Mouse (Mus musculus) midbrain, embryonic 13.5 days (tissue): Measurements from ENCODE around the gene Bod1. TPM values are rescaled to one million over a fixed set of nuclear protein-coding genes. Genes with fewer than 3 reads are reported as not detected.

ENCODE experiments used
- ATAC-seq: fragments of 200-750 bp; cut with Nextera tagmentation; 2 replicates; pipeline ENCODE4 v1.8.0; 2017; ENCODE audit warnings: mild to moderate bottlenecking, moderate TSS enrichment, moderate library complexity
- H3K27ac ChIP-seq: fragments of 300-500 bp; sonication (generic); 2 replicates; pipeline ENCODE4 v1.5.1; 2015; ENCODE audit warnings: inconsistent platforms, mild to moderate bottlenecking, moderate library complexity
- H3K27me3 ChIP-seq: fragments of 300-500 bp; sonication (generic); 2 replicates; pipeline ENCODE4 v1.6.1; 2015; ENCODE audit warnings: mild to moderate bottlenecking, inconsistent platforms
- H3K36me3 ChIP-seq: fragments of 300-500 bp; sonication (generic); 2 replicates; pipeline ENCODE4 v1.6.1; 2015; ENCODE audit warnings: mild to moderate bottlenecking, inconsistent platforms
- H3K4me1 ChIP-seq: fragments of 300-500 bp; sonication (generic); replicated peaks from 2 replicates; pipeline ENCODE4 v1.6.1; 2015; ENCODE audit warnings: inconsistent platforms
- H3K4me2 ChIP-seq: fragments of 300-500 bp; sonication (generic); replicated peaks from 2 replicates; pipeline ENCODE4 v1.6.1; 2015; ENCODE audit warnings: moderate library complexity, mild to moderate bottlenecking, inconsistent platforms
- H3K4me3 ChIP-seq: fragments of 300-500 bp; sonication (generic); replicated peaks from 2 replicates; pipeline ENCODE4 v1.5.1; 2015; ENCODE audit warnings: mild to moderate bottlenecking, inconsistent platforms
- H3K9ac ChIP-seq: fragments of 300-500 bp; sonication (generic); replicated peaks from 2 replicates; pipeline ENCODE4 v1.6.1; 2015; ENCODE audit warnings: mild to moderate bottlenecking, inconsistent platforms
- H3K9me3 ChIP-seq: fragments of 300-500 bp; sonication (generic); 2 replicates; pipeline ENCODE4 v1.6.1; 2016; ENCODE audit warnings: mild to moderate bottlenecking, inconsistent platforms
- WGBS: fragments of 180-500 bp; shearing (Covaris S2); methylation state at CpG from one replicate; pipeline ENCODE4 v1.1.7; 2015; 5-methylcytosine and 5-hydroxymethylcytosine counted together
- polyA plus RNA-seq: library from polyadenylated mRNA; unstranded; fragments of >200 nt; fragmentation: Nextera tagmentation; extraction: Ambion mirVana; gene quantifications from 2 replicates; pipeline ENCODE4 v1.2.1, GENCODE M21; 2015

Bod1 gene
- polyA plus RNA-seq, result 153 and 163 TPM in 2 replicates

DNA sequence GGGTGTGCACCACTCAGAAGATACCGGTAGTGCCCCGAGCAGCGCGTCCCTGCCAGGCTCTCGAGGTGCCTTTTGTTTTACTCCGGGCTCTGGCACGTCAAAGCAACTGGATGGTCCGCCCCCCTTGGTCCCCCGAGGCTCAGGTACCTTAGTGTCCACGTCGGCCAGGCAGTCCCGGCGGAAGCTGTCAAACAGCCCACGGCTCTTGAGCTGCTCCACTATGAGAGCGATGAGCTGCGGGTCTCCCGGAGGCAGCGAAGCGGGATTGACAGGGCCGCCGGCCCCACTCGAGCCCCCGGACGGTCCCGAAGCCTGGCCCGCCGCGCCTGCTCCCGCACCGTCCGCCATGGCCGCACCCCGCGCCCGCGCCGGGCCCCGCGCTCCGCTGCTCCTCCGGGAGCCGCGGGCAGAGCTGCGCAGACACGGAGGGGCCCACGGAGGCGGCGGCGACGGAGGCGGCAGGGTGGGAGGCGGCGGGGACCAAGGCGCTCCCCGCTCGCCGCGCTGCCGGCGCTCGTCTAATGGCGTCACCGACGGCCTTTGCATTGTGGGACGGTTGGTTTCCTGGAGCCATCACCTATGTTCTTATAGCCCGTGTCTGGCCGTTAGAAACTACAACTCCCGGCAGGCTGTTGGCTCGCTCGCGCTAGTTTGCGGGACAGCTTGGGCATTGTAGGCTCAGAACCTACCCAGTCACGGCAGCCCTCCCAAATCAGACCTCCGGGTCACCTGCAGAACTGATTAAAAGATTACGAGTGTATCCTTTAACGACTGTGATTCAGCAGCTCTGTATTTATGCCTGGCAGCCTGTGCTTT is at the start of gene Bod1:
TSS of gene Bod1 (minus strand) at position 532 of the 816 bp plus-strand sequence.
- H3K36me3 ChIP-seq, result peaks cover 34% of the 10 kb centered on the region
- peak within 1 kb of the TSS; percentile 68 for H3K4me2 ChIP-seq
- H3K4me1 ChIP-seq, result peaks cover 30% of the 10 kb centered on the region
- H3K9me3 ChIP-seq, result no peaks in the 10 kb centered on the region
- ATAC-seq, result peak; percentile 97
- H3K27me3 ChIP-seq, result no peaks in the 10 kb centered on the region
- peak within 1 kb of the TSS; percentile 75 for H3K27ac ChIP-seq
- WGBS, result under 1% methylated on average over 69 of the region's 76 CpGs
- peak within 1 kb of the TSS; percentile 96 for H3K9ac ChIP-seq
- peak within 1 kb of the TSS; percentile 94 for H3K4me3 ChIP-seq

DNA sequence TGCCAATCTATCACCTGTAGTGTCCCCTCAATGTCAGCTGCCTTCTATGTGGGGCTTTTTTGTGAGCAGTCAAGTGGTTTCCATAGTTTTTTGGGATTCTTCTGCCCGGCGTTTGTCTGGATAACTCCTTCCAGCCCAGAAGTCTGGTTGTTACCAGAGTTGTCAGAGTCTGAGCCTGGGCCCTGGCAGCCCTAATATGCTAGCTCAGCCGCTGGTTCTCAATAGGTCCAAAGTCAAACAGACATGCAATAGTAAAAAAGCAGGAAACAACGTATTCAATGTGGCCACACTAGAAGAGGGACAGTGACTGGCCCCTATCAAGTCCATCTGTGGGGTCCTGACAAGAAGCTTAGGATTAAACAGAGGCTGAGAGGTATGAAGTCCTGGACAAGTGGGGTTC is 47.4 kb upstream of the Bod1 start:
- no peaks in the 10 kb centered on the region for H3K36me3 ChIP-seq
- ATAC-seq, result no peak
- no peak overlapping the region for H3K9ac ChIP-seq
- H3K4me1 ChIP-seq, result peaks cover 4% of the 10 kb centered on the region
- WGBS, result 89% methylated on average over 4 of the region's 4 CpGs
- no peak overlapping the region for H3K4me2 ChIP-seq
- no peak overlapping the region for H3K27ac ChIP-seq
- H3K4me3 ChIP-seq, result no peak overlapping the region
- H3K9me3 ChIP-seq, result no peaks in the 10 kb centered on the region
- no peaks in the 10 kb centered on the region for H3K27me3 ChIP-seq

DNA sequence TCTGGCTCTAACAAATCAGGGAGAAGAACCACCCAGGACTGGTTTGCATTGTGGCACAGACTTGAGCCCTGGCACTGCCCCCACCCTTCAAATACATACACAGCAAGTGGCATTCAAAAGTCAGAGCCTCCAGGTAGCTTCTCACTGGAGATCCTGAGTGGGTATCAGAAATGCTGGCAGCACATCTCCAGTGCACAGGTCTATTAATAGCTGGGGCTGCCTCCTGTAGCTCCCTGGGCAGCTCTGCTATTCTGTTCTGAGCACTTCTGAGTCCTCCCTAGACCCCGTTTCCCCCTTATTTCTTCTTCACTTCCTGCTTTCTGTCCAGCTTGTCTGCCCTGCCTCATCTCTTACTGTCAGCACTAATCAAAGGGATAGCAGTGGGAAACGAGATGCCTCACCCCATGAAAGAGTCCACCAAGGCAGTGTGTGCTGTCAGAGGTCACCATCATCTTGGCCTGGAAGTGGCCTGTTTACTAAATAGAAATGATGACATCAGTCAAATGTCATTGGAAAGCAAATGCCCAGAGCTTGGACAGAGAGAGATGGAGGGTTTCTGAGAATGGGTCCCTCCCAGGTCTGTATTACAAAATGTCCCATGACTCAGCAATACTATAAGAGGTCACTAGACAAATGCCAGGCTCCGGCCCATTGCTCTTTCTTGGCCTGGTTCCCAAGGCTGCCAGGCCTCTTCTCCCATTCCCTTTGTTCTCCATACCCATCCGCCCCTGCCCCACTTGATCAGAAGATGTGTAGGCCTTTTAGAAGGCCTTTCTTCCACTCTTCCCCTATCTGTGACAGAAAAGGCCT is 46.4 kb upstream of the Bod1 start:
- Histone ChIP-seq H3K9me3 (no peaks in the 10 kb centered on the region), H3K9ac (no peak overlapping the region), H3K36me3 (no peaks in the 10 kb centered on the region), H3K4me1 (peaks cover 13% of the 10 kb centered on the region), H3K4me3 (no peak overlapping the region), H3K27me3 (no peaks in the 10 kb centered on the region), H3K4me2 (no peak overlapping the region), H3K27ac (no peak overlapping the region)
- ATAC-seq, result no peak
- 73% methylated on average over 4 of the region's 4 CpGs for WGBS

DNA sequence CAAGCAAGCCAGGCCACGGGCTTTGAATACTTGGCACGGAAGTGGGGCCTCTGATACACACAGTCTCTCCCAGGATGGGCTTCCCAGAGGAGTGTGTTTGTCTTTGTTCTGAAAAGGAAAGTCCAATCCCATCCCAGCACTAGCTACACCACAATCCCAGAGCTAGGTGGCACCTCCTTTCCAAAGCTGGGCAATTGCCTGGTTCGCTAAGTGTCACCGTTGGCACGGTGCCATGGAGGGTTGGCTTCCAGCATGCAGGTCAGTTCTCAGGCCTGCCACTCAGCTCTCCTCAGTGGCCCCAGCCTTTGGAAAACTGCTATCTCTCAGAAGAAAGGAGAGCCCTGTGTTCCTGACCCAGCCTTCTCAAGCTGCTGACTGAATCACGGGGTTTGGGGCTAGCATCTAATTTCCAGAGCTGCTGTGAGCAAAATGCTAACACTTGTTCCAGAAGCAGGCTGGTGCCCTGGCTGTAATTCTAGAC is 42.0 kb upstream of the Bod1 start:
- Histone ChIP-seq H3K4me2 (no peak overlapping the region), H3K9me3 (no peaks in the 10 kb centered on the region), H3K9ac (no peak overlapping the region), H3K36me3 (no peaks in the 10 kb centered on the region), H3K27me3 (no peaks in the 10 kb centered on the region), H3K4me3 (no peak overlapping the region), H3K4me1 (peaks cover 20% of the 10 kb centered on the region), H3K27ac (peak overlapping the region; percentile 61)
- WGBS, result 65% methylated on average over 6 of the region's 6 CpGs
- peak; percentile 88 for ATAC-seq

DNA sequence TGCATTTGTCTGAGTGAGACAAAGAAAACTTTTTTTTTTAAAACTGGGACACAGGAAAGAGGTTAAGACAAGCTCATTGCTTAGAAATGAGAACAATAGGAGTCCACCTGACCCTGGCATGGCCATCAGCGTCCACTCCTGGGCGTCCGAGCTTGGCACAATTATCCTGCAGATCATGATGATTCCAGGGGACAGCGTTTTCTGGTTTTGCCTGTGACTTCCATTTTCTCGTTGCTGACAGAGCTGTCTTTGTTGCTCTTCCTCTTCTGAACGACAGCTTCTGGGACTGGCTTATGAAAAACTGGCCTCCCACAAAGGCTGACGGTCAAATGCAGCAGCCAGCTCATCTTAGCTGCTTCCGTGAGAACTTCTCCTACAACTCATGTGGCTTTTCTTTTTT is 41.4 kb upstream of the Bod1 start:
- Histone ChIP-seq H3K4me1 (peaks cover 20% of the 10 kb centered on the region), H3K36me3 (no peaks in the 10 kb centered on the region), H3K9ac (peak overlapping the region; percentile 2; the same call in 1 of the 2 replicates), H3K4me3 (no peak overlapping the region), H3K4me2 (no peak overlapping the region), H3K27ac (peak overlapping the region; percentile 61; the same call in 1 of the 2 replicates), H3K9me3 (peaks cover under 1% of the 10 kb centered on the region), H3K27me3 (no peaks in the 10 kb centered on the region)
- WGBS, result 25% methylated on average over 8 of the region's 8 CpGs
- ATAC-seq, result 0 out of 2 replicates have a peak, but pooled peaks have one; percentile 25

DNA sequence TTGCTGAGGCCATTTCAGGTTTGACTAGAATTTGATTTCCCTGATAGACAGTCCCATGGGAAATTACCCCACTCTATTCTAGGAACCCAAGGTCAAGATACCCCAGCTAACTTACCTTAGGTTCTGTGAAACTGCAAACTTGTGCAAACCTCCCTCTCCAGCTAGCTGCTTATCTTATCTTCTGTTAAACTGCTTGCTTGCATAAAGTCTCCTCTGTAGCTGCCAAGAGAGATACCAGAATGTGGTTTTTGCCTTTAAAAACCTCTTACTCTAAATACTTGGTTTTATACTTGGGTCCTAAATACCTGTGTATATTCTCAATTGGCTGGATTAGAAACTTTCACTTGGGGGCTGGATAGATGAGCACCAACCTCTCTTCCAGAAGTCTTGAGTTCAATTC is 36.1 kb upstream of the Bod1 start:
- Histone ChIP-seq H3K27ac (no peak overlapping the region), H3K36me3 (no peaks in the 10 kb centered on the region)
- ATAC-seq, result no peak

DNA sequence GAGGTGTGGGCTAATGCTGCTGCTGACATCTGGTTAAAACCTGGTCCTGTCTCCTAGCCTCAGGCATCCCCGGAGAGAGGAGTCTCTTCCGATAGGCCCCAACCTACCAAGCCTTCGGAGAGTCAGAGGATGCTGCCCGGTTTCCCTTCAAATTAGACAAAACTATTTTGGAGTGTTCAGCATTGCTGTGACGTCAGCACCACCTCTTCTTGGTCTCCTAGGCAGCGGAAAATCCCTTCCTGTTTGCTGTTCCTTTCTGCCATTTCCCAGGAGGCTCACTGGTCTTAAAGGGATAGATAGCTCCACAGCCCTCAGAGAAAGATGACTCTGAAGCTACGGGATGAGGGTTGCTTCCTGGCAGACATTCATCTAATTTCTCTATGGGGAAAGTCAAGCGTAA is 31.5 kb upstream of the Bod1 start:
- no peaks in the 10 kb centered on the region for H3K36me3 ChIP-seq
- peaks cover 11% of the 10 kb centered on the region for H3K9me3 ChIP-seq
- WGBS, result 76% methylated on average over 8 of the region's 8 CpGs
- ATAC-seq, result no peak
- H3K4me1 ChIP-seq, result no peaks in the 10 kb centered on the region
- no peak overlapping the region for H3K4me3 ChIP-seq
- no peak overlapping the region for H3K27ac ChIP-seq
- H3K9ac ChIP-seq, result no peak overlapping the region
- no peaks in the 10 kb centered on the region for H3K27me3 ChIP-seq
- no peak overlapping the region for H3K4me2 ChIP-seq

More for the DNA sequence above, 36.1 kb upstream of the Bod1 start:
- H3K4me1 ChIP-seq, result peaks cover 3% of the 10 kb centered on the region
- H3K9ac ChIP-seq, result no peak overlapping the region
- peaks cover 11% of the 10 kb centered on the region for H3K9me3 ChIP-seq
- no peaks in the 10 kb centered on the region for H3K27me3 ChIP-seq
- no peak overlapping the region for H3K4me3 ChIP-seq
- no peak overlapping the region for H3K4me2 ChIP-seq

DNA sequence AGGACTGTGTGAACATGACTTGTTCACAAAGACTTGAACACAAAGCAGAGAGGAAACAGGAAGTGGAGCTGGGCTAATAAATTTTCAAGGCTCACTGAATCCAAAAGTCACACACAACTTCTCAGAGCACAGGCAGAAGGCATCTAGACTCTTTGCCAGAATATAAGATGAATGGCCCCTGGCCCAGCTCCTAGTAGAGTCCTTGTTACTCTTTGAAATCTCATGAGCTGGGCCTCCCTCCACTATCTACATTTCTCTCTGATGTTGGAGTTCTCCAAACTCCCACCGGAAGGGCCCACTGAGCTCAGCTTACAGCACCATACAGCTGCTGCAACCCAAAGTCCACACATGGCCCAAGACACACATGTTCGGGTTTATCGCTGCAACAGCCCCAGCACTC is 30.2 kb upstream of the Bod1 start:
- WGBS, result 96% methylated on average over 3 of the region's 3 CpGs
- H3K9ac ChIP-seq, result no peak overlapping the region
- H3K27ac ChIP-seq, result no peak overlapping the region
- H3K4me2 ChIP-seq, result no peak overlapping the region
- no peaks in the 10 kb centered on the region for H3K9me3 ChIP-seq
- ATAC-seq, result no peak
- H3K36me3 ChIP-seq, result no peaks in the 10 kb centered on the region
- no peaks in the 10 kb centered on the region for H3K27me3 ChIP-seq
- H3K4me3 ChIP-seq, result no peak overlapping the region
- H3K4me1 ChIP-seq, result no peaks in the 10 kb centered on the region

DNA sequence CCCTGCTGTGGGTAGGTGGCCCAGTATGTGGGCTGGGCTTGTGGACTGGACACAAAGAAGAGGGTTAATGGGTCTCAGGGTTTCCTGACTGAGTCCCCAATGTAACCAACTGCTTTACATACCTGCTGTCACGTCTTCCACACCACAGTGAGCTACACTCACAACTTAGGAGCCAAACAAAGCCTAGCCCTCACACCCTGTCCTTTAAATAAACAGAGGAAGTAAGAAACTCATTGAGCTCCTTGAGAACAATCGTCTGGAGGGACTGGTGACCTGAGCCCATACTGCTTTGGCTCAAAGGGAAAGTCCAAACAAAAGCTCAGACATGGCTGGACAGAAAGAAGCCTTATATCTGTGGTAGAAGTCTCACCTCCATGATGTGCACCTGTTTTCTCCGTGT is 27.8 kb upstream of the Bod1 start:
- ATAC-seq, result no peak

DNA sequence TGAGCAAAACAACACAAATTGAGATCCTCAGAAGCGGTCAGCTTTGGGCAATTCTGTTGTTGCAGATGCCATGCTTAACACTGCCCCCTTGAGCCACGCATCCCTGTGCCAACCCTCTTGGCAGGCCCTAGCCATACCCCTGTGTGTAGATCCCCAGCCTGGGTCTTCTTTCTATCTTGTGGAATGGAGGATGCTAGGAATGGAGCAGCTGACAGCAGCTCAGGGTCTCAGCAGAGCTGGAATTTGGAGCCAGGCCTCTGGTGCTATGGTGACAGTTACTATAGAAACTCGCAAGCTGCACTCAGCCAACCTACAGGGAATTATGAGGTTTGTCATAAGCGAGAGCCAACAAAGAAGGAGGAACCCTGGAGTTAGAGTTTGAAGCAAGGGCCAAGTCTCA is 23.1 kb upstream of the Bod1 start:
- H3K9ac ChIP-seq, result no peak overlapping the region
- H3K4me3 ChIP-seq, result no peak overlapping the region
- 0 out of 2 replicates have a peak overlapping the region, but pooled peaks have one; percentile 6 for H3K4me2 ChIP-seq

More for the DNA sequence above, 27.8 kb upstream of the Bod1 start:
- Histone ChIP-seq H3K4me3 (no peak overlapping the region), H3K27ac (no peak overlapping the region), H3K36me3 (no peaks in the 10 kb centered on the region), H3K4me1 (peaks cover 10% of the 10 kb centered on the region), H3K9ac (no peak overlapping the region), H3K4me2 (no peak overlapping the region), H3K9me3 (no peaks in the 10 kb centered on the region), H3K27me3 (no peaks in the 10 kb centered on the region)
- WGBS, result 66% methylated on average over 3 of the region's 3 CpGs

DNA sequence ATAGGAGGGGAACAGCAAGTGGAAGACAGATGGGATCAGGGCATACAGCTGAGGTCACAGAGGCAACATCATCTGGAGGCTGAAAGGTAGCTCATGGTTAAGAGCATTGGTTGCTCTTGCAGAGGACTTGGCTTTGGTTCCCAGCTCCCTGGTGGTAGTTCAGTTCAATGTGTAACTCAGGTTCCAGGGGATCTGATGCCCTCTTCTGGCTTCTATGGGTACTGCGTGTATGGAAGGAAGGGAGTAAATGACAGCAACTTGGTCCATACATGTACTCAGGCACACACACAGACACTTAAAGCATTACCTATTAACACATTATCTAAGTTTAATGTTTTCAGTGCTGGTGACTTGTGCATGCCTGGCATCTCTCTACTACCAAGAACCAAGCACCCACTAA is 22.4 kb upstream of the Bod1 start:
- H3K27ac ChIP-seq, result peak overlapping the region; percentile 78
- ATAC-seq, result no peak

More for the DNA sequence above, 23.1 kb upstream of the Bod1 start:
- H3K27me3 ChIP-seq, result no peaks in the 10 kb centered on the region
- 63% methylated on average over 4 of the region's 4 CpGs for whole genome bisulfite sequencing
- peak overlapping the region; percentile 78 for H3K27ac ChIP-seq
- peak; percentile 87 for ATAC-seq
- no peaks in the 10 kb centered on the region for H3K9me3 ChIP-seq
- peaks cover 11% of the 10 kb centered on the region for H3K4me1 ChIP-seq
- H3K36me3 ChIP-seq, result no peaks in the 10 kb centered on the region

DNA sequence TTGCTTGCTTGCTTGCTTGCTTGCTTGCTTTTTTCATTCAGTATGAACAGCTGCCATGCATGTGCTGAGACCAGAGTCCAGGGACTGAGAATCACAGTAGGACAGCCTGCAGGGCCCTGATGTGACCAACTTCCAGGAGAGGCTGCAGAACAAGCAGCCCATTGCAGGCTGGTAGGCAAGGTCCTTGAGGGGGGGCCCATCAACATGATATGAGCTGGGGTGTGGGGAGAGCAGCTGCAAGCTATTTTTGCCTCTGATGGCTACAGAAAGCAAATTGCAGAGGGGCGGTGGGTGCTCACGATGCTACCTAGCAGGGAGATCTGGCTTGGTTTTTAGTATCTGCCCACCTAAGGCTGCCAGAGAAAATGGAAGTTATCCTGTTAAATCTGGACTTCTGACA is 21.6 kb upstream of the Bod1 start:
- Histone ChIP-seq H3K4me3 (no peak overlapping the region), H3K27me3 (no peaks in the 10 kb centered on the region), H3K9me3 (no peaks in the 10 kb centered on the region), H3K4me2 (no peak overlapping the region), H3K36me3 (no peaks in the 10 kb centered on the region), H3K4me1 (peaks cover 11% of the 10 kb centered on the region), H3K27ac (no peak overlapping the region), H3K9ac (no peak overlapping the region)
- ATAC-seq, result no peak
- 92% methylated on average over 2 of the region's 2 CpGs for WGBS

More for the DNA sequence above, 22.4 kb upstream of the Bod1 start:
- peaks cover 11% of the 10 kb centered on the region for H3K4me1 ChIP-seq
- 100% methylated on average over 1 of the region's 1 CpGs for WGBS
- H3K9me3 ChIP-seq, result no peaks in the 10 kb centered on the region
- H3K4me2 ChIP-seq, result no peak overlapping the region
- H3K4me3 ChIP-seq, result no peak overlapping the region
- no peaks in the 10 kb centered on the region for H3K27me3 ChIP-seq
- H3K36me3 ChIP-seq, result no peaks in the 10 kb centered on the region
- no peak overlapping the region for H3K9ac ChIP-seq
